Mouse (Mus musculus) erythroblast, embryonic 14.5 days (primary cell): Measurements from ENCODE around the gene Itgb7. TPM values are rescaled to one million over a fixed set of nuclear protein-coding genes. Genes with fewer than 3 reads are reported as not detected.
"Not testable (repeated sequence)": the region's sequence is repeated elsewhere in the genome, so short reads cannot be mapped to it uniquely, and the experiment has no call there.

Experiments used
- H3K27me3 ChIP-seq: 2 replicates; pipeline ENCODE4 v1.6.1; 2012; ENCODE audit warnings: inconsistent platforms; ENCODE audit not compliant: control insufficient read depth
- H3K36me3 ChIP-seq: 2 replicates; pipeline ENCODE4 v1.6.1; 2012; ENCODE audit warnings: mild to moderate bottlenecking, inconsistent platforms; ENCODE audit not compliant: control insufficient read depth
- H3K4me1 ChIP-seq: 2 replicates; pipeline ENCODE4 v1.6.1; 2012; ENCODE audit warnings: inconsistent platforms; ENCODE audit not compliant: control insufficient read depth
- H3K4me3 ChIP-seq: replicated peaks from 2 replicates; pipeline ENCODE3; 2012; ENCODE audit warnings: moderate library complexity, mild to moderate bottlenecking, inconsistent platforms
- H3K9me3 ChIP-seq: 2 replicates; pipeline ENCODE4 v1.6.1; 2012; ENCODE audit warnings: low read length, inconsistent platforms, mixed read lengths; ENCODE audit not compliant: control insufficient read depth
- GATA1 ChIP-seq: IDR thresholded peaks from 2 replicates; pipeline ENCODE4 v1.6.1; 2012; ENCODE audit warnings: low read length, inconsistent platforms, mixed read lengths
- TAL1 ChIP-seq: IDR thresholded peaks from 3 replicates; pipeline ENCODE4 v1.6.1; 2012; ENCODE audit warnings: low read length, inconsistent platforms, mixed read lengths
- polyA plus RNA-seq: library from polyadenylated mRNA; stranded (reverse); fragments of >175 nt; gene quantifications from 2 replicates; pipeline ENCODE4 v1.2.3, GENCODE M21; 2012

Itgb7 gene
- polyA plus RNA-seq, 1 experiment: 1.4 TPM

GRCm38 (mm10) chr15:102235371-102236027, 3.8 kb upstream of the Itgb7 start:
- Histone ChIP-seq H3K4me1 (peaks cover 43% of the 10 kb centered on the region), H3K36me3 (no peaks in the 10 kb centered on the region), H3K4me3 (no peak overlapping the region), H3K27me3 (peaks cover 10% of the 10 kb centered on the region), H3K9me3 (no peaks in the 10 kb centered on the region)
- TF ChIP-seq TAL1 (no peak), GATA1 (no peak)

GRCm38 (mm10) chr15:102233896-102234295, 2.2 kb upstream of the Itgb7 start:
- TF ChIP-seq GATA1 (no peak), TAL1 (no peak)
- H3K36me3 ChIP-seq: no peaks in the 10 kb centered on the region
- no peaks in the 10 kb centered on the region; the same call in 1 of the 2 replicates for H3K27me3 ChIP-seq
- peaks cover 44% of the 10 kb centered on the region for H3K4me1 ChIP-seq
- no peaks in the 10 kb centered on the region for H3K9me3 ChIP-seq
- no peak overlapping the region for H3K4me3 ChIP-seq

GRCm38 (mm10) chr15:102232764-102233163, 1.0 kb upstream of the Itgb7 start:
- no peak for TF ChIP-seq TAL1
- no peak for TF ChIP-seq GATA1
- H3K36me3 ChIP-seq: no peaks in the 10 kb centered on the region
- H3K4me1 ChIP-seq: peaks cover 44% of the 10 kb centered on the region
- H3K9me3 ChIP-seq: no peaks in the 10 kb centered on the region
- H3K4me3 ChIP-seq: no peak overlapping the region
- no peaks in the 10 kb centered on the region; the same call in 1 of the 2 replicates for H3K27me3 ChIP-seq

- Histone ChIP-seq H3K27me3 (no peaks in the 10 kb centered on the region; the same call in 1 of the 2 replicates), H3K36me3 (no peaks in the 10 kb centered on the region), H3K4me1 (peaks cover 55% of the 10 kb centered on the region), H3K9me3 (0 out of 2 replicates have a peak, but pooled peaks cover 3% of the 10 kb centered on the region), H3K4me3 (peak overlapping the region; percentile 58)
- TF ChIP-seq TAL1: no peak
- no peak for TF ChIP-seq GATA1
Observed at GRCm38 (mm10) chr15:102230408-102231321, 1.1 kb downstream of the Itgb7 start.

GRCm38 (mm10) chr15:102225619-102226018, 6.1 kb downstream of the Itgb7 start:
- not testable (repeated sequence) for H3K9me3 ChIP-seq, H3K36me3 ChIP-seq, H3K4me3 ChIP-seq
- H3K4me1 ChIP-seq: peaks cover 31% of the 10 kb centered on the region
- peaks cover 34% of the 10 kb centered on the region for H3K27me3 ChIP-seq

- Histone ChIP-seq H3K4me1 (peaks cover 29% of the 10 kb centered on the region), H3K9me3 (0 out of 2 replicates have a peak, but pooled peaks cover 3% of the 10 kb centered on the region), H3K27me3 (peaks cover 34% of the 10 kb centered on the region), H3K36me3 (no peaks in the 10 kb centered on the region), H3K4me3 (peak overlapping the region; percentile 56)
- no peak for TF ChIP-seq GATA1
- no peak for TF ChIP-seq TAL1
Observed at GRCm38 (mm10) chr15:102224992-102225617, 6.6 kb downstream of the Itgb7 start.

- peak overlapping the region; percentile 56 for H3K4me3 ChIP-seq
- 0 out of 2 replicates have a peak, but pooled peaks cover 3% of the 10 kb centered on the region for H3K9me3 ChIP-seq
- no peaks in the 10 kb centered on the region for H3K36me3 ChIP-seq
- TF ChIP-seq GATA1 (no peak), TAL1 (no peak)
- peaks cover 34% of the 10 kb centered on the region for H3K27me3 ChIP-seq
- H3K4me1 ChIP-seq: peaks cover 29% of the 10 kb centered on the region
Observed at GRCm38 (mm10) chr15:102224186-102224991, 7.4 kb downstream of the Itgb7 start.

- H3K9me3 ChIP-seq: 0 out of 2 replicates have a peak, but pooled peaks cover 3% of the 10 kb centered on the region
- peaks cover 1% of the 10 kb centered on the region; the same call in 1 of the 2 replicates for H3K36me3 ChIP-seq
- H3K4me1 ChIP-seq: peaks cover 26% of the 10 kb centered on the region
- peaks cover 34% of the 10 kb centered on the region for H3K27me3 ChIP-seq
- no peak overlapping the region for H3K4me3 ChIP-seq
- no peak for TF ChIP-seq TAL1
- TF ChIP-seq GATA1: no peak
Observed at GRCm38 (mm10) chr15:102222386-102222785, 9.4 kb downstream of the Itgb7 start.
